Mouse (Mus musculus) limb, embryonic 15.5 days (tissue): Measurements from ENCODE around the gene Itga2b. TPM values are rescaled to one million over a fixed set of nuclear protein-coding genes. Genes with fewer than 3 reads are reported as not detected.
A peak's percentile ranks its signal among the peaks of the same experiment; 100 is the strongest.

Experiments
- ATAC-seq: fragments of 200-750 bp; cut with Nextera tagmentation; 2 replicates; pipeline ENCODE4 v1.8.0; 2017; ENCODE audit warnings: low read depth, moderate TSS enrichment; ENCODE audit not compliant: insufficient number of reproducible peaks, low FRiP score, low TSS enrichment
- H3K27ac ChIP-seq: fragments of 300-500 bp; sonication (generic); 2 replicates; pipeline ENCODE4 v1.5.1; 2015; ENCODE audit warnings: moderate library complexity, mild to moderate bottlenecking, inconsistent platforms
- H3K27me3 ChIP-seq: fragments of 300-500 bp; sonication (generic); 2 replicates; pipeline ENCODE4 v1.6.1; 2015; ENCODE audit warnings: inconsistent platforms
- H3K36me3 ChIP-seq: fragments of 300-500 bp; sonication (generic); 2 replicates; pipeline ENCODE4 v1.6.1; 2015; ENCODE audit warnings: inconsistent platforms
- H3K4me1 ChIP-seq: fragments of 300-500 bp; sonication (generic); 2 replicates; pipeline ENCODE4 v1.6.1; 2015; ENCODE audit warnings: inconsistent platforms
- H3K4me2 ChIP-seq: fragments of 300-500 bp; sonication (generic); 2 replicates; pipeline ENCODE4 v1.6.1; 2015; ENCODE audit warnings: mild to moderate bottlenecking, inconsistent platforms
- H3K4me3 ChIP-seq: fragments of 300-500 bp; sonication (generic); 2 replicates; pipeline ENCODE4 v1.5.1; 2015; ENCODE audit warnings: mild to moderate bottlenecking, inconsistent platforms
- H3K9ac ChIP-seq: fragments of 300-500 bp; sonication (generic); 2 replicates; pipeline ENCODE4 v1.6.1; 2015; ENCODE audit warnings: inconsistent platforms
- H3K9me3 ChIP-seq: fragments of 300-500 bp; sonication (generic); 2 replicates; pipeline ENCODE4 v1.6.1; 2016; ENCODE audit warnings: inconsistent platforms
- WGBS: fragments of 180-500 bp; shearing (Covaris S2); methylation state at CpG from one replicate; pipeline ENCODE4 v1.1.7; 2015; 5-methylcytosine and 5-hydroxymethylcytosine counted together
- microRNA-seq: library from miRNA; unstranded; fragments of <30 nt; microRNA quantifications from one replicate; pipeline ENCODE4, GENCODE M21; 2016
- polyA plus RNA-seq: library from polyadenylated mRNA; unstranded; fragments of >200 nt; fragmentation: Nextera tagmentation; extraction: Ambion mirVana; gene quantifications from 2 replicates; pipeline ENCODE4 v1.2.1, GENCODE M21; 2015

Itga2b gene
- polyA plus RNA-seq, 1 experiment from 2014 or later = 6.9 TPM

GRCm38 (mm10) chr11:102406401-102406800 lies 63.5 kb downstream of the Itga2b start:
- Histone ChIP-seq H3K36me3 (peaks cover 30% of the 10 kb centered on the region), H3K4me3 (peak overlapping the region; percentile 82), H3K4me1 (peaks cover 24% of the 10 kb centered on the region), H3K9ac (peak overlapping the region; percentile 75), H3K27me3 (peaks cover 18% of the 10 kb centered on the region), H3K4me2 (peak overlapping the region; percentile 86), H3K27ac (peak overlapping the region; percentile 94), H3K9me3 (no peaks in the 10 kb centered on the region)
- WGBS = 3% methylated on average over 3 of the region's 3 CpGs
- no peak for ATAC-seq

DNA sequence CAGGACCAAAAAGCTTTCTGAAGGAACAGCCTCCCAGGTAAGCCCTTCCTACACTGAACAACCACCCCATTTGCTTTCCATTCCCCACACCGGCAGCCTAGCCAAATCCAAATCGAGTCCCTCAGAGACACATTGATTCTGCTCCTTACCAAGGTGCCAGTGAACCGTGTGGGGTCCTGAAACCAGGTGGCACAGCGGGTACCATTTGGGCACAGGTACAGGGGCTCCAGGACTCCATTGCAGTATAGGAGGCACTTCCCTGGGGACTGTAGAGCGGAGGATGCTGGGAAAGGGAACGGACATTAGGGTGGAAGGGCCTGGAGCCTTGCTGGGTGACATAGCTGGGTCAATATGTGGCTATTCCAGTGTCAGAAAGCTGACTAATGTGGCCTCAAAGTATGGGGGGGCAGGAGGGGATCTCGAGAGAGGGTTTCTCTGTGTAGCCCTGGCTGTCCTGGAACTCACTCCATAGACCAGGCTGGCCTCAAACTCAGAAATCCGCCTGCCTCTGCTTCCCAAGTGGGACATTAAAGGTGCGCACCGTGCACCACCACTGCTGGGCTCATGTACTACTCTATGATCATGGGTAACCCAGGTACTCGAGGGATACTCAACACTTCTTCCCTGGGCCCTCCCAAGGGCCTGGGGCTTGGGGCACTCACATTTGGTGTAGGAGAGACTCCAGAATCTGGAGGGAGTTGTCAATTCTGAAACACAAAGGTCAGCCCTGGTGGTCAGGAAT lies 64.2 kb downstream of the Itga2b start:
- H3K4me2 ChIP-seq = peak overlapping the region; percentile 86
- H3K9ac ChIP-seq = no peak overlapping the region
- H3K4me1 ChIP-seq = peaks cover 21% of the 10 kb centered on the region
- H3K27me3 ChIP-seq = peaks cover 25% of the 10 kb centered on the region
- no peak for ATAC-seq
- peak overlapping the region; percentile 82 for H3K4me3 ChIP-seq
- H3K36me3 ChIP-seq = peaks cover 30% of the 10 kb centered on the region
- H3K9me3 ChIP-seq = no peaks in the 10 kb centered on the region
- no peak overlapping the region for H3K27ac ChIP-seq
- 86% methylated on average over 11 of the region's 11 CpGs for WGBS

- Histone ChIP-seq H3K9ac (no peak overlapping the region), H3K4me3 (no peak overlapping the region), H3K27me3 (peaks cover 33% of the 10 kb centered on the region), H3K9me3 (no peaks in the 10 kb centered on the region), H3K4me1 (peaks cover 29% of the 10 kb centered on the region), H3K27ac (no peak overlapping the region), H3K4me2 (no peak overlapping the region), H3K36me3 (peaks cover 30% of the 10 kb centered on the region)
- 87% methylated on average over 18 of the region's 18 CpGs for WGBS
- no peak for ATAC-seq
Measured at GRCm38 (mm10) chr11:102404161-102405010, 65.5 kb downstream of the Itga2b start.

DNA sequence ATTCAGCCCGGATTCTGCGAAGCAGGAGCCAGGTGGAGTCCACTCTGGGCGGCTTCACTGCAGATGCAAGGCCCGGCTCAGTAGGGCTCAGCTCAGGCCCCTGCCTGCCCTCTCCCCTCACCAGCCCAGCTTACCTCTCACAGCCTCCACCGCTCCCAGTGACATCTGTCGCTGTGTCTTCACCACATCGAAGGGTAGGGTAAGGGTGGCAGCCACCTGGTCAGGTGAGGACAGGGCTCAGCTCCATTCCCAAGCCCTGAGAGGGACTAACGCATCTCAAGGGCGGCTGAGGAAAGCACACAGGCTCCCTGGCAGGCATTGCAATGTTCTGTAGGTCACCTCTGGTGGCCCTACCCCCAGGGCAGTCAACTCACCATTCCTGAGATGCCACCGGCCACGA lies 66.3 kb downstream of the Itga2b start:
- peaks cover 30% of the 10 kb centered on the region for H3K36me3 ChIP-seq
- no peaks in the 10 kb centered on the region for H3K9me3 ChIP-seq
- 95% methylated on average over 11 of the region's 11 CpGs for WGBS
- no peak for ATAC-seq
- H3K4me3 ChIP-seq = no peak overlapping the region
- H3K27ac ChIP-seq = no peak overlapping the region
- peaks cover 33% of the 10 kb centered on the region for H3K4me1 ChIP-seq
- H3K4me2 ChIP-seq = no peak overlapping the region
- H3K9ac ChIP-seq = no peak overlapping the region
- H3K27me3 ChIP-seq = peaks cover 40% of the 10 kb centered on the region

Small RNA genes lying within 50 kb of the gene (microRNA-seq; reads per million reads assigned to microRNA genes)
- gene Mir6930 = not detected

Other genes starting within 250 kb of the Itga2b start
- gene Hdac5, start 240.0 kb downstream of the Itga2b start, polyA plus RNA-seq = 94.1 and 96.7 TPM in 2 replicates
- gene BC030867, start 221.2 kb downstream of the Itga2b start, polyA plus RNA-seq = 13.0 and 13.8 TPM in 2 replicates
- 0.20 and 0.24 TPM in 2 replicates for gene Asb16, start 201.4 kb downstream of the Itga2b start, polyA plus RNA-seq
- gene Tmub2, start 185.2 kb downstream of the Itga2b start, polyA plus RNA-seq = 53.4 and 53.9 TPM in 2 replicates
- gene Atxn7l3, start 173.5 kb downstream of the Itga2b start, polyA plus RNA-seq = 15.0 and 18.0 TPM in 2 replicates
- 76.0 and 85.7 TPM in 2 replicates for gene Ubtf, start 150.4 kb downstream of the Itga2b start, polyA plus RNA-seq
- 5.9 and 10.4 TPM in 2 replicates for gene Slc4a1, start 103.9 kb downstream of the Itga2b start, polyA plus RNA-seq
- gene Rundc3a, start 76.7 kb downstream of the Itga2b start, polyA plus RNA-seq = 1.2 and 1.6 TPM in 2 replicates
- gene Slc25a39, start 62.2 kb downstream of the Itga2b start, polyA plus RNA-seq = 184 and 195 TPM in 2 replicates
- 192 and 215 TPM in 2 replicates for gene Grn, start 39.8 kb downstream of the Itga2b start, polyA plus RNA-seq
- 4.9 and 5.7 TPM in 2 replicates for gene Fam171a2, start 22.4 kb downstream of the Itga2b start, polyA plus RNA-seq
- gene Gpatch8, start 86.3 kb upstream of the Itga2b start, polyA plus RNA-seq = 46.2 and 56.5 TPM in 2 replicates
- 10.7 and 11.3 TPM in 2 replicates for gene Gm11627, start 109.3 kb upstream of the Itga2b start, polyA plus RNA-seq
- gene Fzd2, start 134.3 kb upstream of the Itga2b start, polyA plus RNA-seq = 41.0 and 48.5 TPM in 2 replicates
- gene Meioc, start 193.6 kb upstream of the Itga2b start, polyA plus RNA-seq = 0.81 and 0.90 TPM in 2 replicates
- 40.7 and 46.7 TPM in 2 replicates for gene Ccdc43, start 227.7 kb upstream of the Itga2b start, polyA plus RNA-seq